Mouse (Mus musculus) small intestine, adult 2 months (tissue): ENCODE data around the gene Klkb1.

Experiments
- CTCF ChIP-seq: fragments of 200-500 bp; IDR thresholded peaks from 2 replicates; pipeline ENCODE4 v1.5.1; 2012; ENCODE audit warnings: low read depth, mild to moderate bottlenecking, control low read depth, inconsistent platforms, low read length, moderate library complexity, mixed read lengths; ENCODE audit not compliant: insufficient replicate concordance, insufficient read length; ENCODE audit errors: extremely low read depth
- POLR2A ChIP-seq: fragments of 200-500 bp; IDR thresholded peaks from 2 replicates; pipeline ENCODE4 v1.6.1; 2012; ENCODE audit warnings: low read depth, mild to moderate bottlenecking, control low read depth, inconsistent platforms, low read length, moderate library complexity

- no peak for TF ChIP-seq CTCF
- TF ChIP-seq POLR2A, result no peak
Observed at GRCm38 (mm10) chr8:45253586-45253985, 41.1 kb downstream of the Klkb1 start.
